Mouse (Mus musculus) stomach, embryonic 15.5 days (tissue): ENCODE results near the gene Gdf11. TPM values are rescaled to one million over a fixed set of nuclear protein-coding genes. Genes with fewer than 3 reads are reported as not detected.

ENCODE experiments used
- ATAC-seq: fragments of 200-750 bp; cut with Nextera tagmentation; 2 replicates; pipeline ENCODE4 v1.8.0; 2017; ENCODE audit warnings: low read depth, moderate number of reproducible peaks, moderate TSS enrichment; ENCODE audit not compliant: insufficient read depth, low FRiP score
- H3K27ac ChIP-seq: fragments of 300-500 bp; sonication (generic); 2 replicates; pipeline ENCODE4 v1.5.1; 2015; ENCODE audit warnings: mild to moderate bottlenecking, inconsistent platforms
- H3K27me3 ChIP-seq: fragments of 300-500 bp; sonication (generic); replicated peaks from 2 replicates; pipeline ENCODE4 v1.6.1; 2015; ENCODE audit warnings: inconsistent platforms
- H3K36me3 ChIP-seq: fragments of 300-500 bp; sonication (generic); 2 replicates; pipeline ENCODE4 v1.6.1; 2015; ENCODE audit warnings: inconsistent platforms
- H3K4me1 ChIP-seq: fragments of 300-500 bp; sonication (generic); 2 replicates; pipeline ENCODE4 v1.6.1; 2015; ENCODE audit warnings: inconsistent platforms
- H3K4me2 ChIP-seq: fragments of 300-500 bp; sonication (generic); 2 replicates; pipeline ENCODE4 v1.6.1; 2015; ENCODE audit warnings: mild to moderate bottlenecking, inconsistent platforms
- H3K4me3 ChIP-seq: fragments of 300-500 bp; sonication (generic); replicated peaks from 2 replicates; pipeline ENCODE4 v1.5.1; 2015; ENCODE audit warnings: inconsistent platforms
- H3K9ac ChIP-seq: fragments of 300-500 bp; sonication (generic); 2 replicates; pipeline ENCODE4 v1.6.1; 2015; ENCODE audit warnings: inconsistent platforms
- H3K9me3 ChIP-seq: fragments of 300-500 bp; sonication (generic); 2 replicates; pipeline ENCODE4 v1.6.1; 2016; ENCODE audit warnings: inconsistent platforms
- WGBS: fragments of 180-500 bp; shearing (Covaris S2); methylation state at CpG from one replicate; pipeline ENCODE4 v1.1.7; 2015; 5-methylcytosine and 5-hydroxymethylcytosine counted together
- polyA plus RNA-seq: library from polyadenylated mRNA; unstranded; fragments of >200 nt; fragmentation: Nextera tagmentation; extraction: Ambion mirVana; gene quantifications from 2 replicates; pipeline ENCODE4 v1.2.1, GENCODE M21; 2015

The Gdf11 gene
- polyA plus RNA-seq, 1 experiment from 2014 or later = 4.7 TPM

GRCm38 (mm10) chr10:128888941-128889827, 2.3 kb downstream of the Gdf11 start:
- H3K4me2 ChIP-seq = peak overlapping the region; percentile 90
- H3K9ac ChIP-seq = no peak overlapping the region
- ATAC-seq = 0 out of 2 replicates have a peak, but pooled peaks have one; percentile 32
- H3K9me3 ChIP-seq = no peaks in the 10 kb centered on the region
- peaks cover 22% of the 10 kb centered on the region for H3K4me1 ChIP-seq
- 0 out of 2 replicates have a peak overlapping the region, but pooled peaks have one; percentile 28 for H3K27ac ChIP-seq
- peak overlapping the region; percentile 29 for H3K4me3 ChIP-seq
- H3K36me3 ChIP-seq = 0 out of 2 replicates have a peak, but pooled peaks cover 5% of the 10 kb centered on the region
- no peaks in the 10 kb centered on the region for H3K27me3 ChIP-seq
- 5% methylated on average over 7 of the region's 7 CpGs for WGBS

- Histone ChIP-seq H3K27ac (no peak overlapping the region), H3K36me3 (peaks cover 8% of the 10 kb centered on the region; the same call in 1 of the 2 replicates), H3K27me3 (no peaks in the 10 kb centered on the region), H3K9me3 (no peaks in the 10 kb centered on the region), H3K9ac (no peak overlapping the region), H3K4me1 (no peaks in the 10 kb centered on the region), H3K4me3 (no peak overlapping the region), H3K4me2 (no peak overlapping the region)
- 89% methylated on average over 5 of the region's 5 CpGs for WGBS
- ATAC-seq = no peak
Observed at GRCm38 (mm10) chr10:128882067-128882466, 9.5 kb downstream of the Gdf11 start.

- Histone ChIP-seq H3K4me2 (no peak overlapping the region), H3K9ac (no peak overlapping the region), H3K36me3 (peaks cover 8% of the 10 kb centered on the region; the same call in 1 of the 2 replicates), H3K27me3 (no peaks in the 10 kb centered on the region), H3K27ac (no peak overlapping the region), H3K9me3 (no peaks in the 10 kb centered on the region), H3K4me1 (no peaks in the 10 kb centered on the region), H3K4me3 (no peak overlapping the region)
- 77% methylated on average over 2 of the region's 2 CpGs for WGBS
- ATAC-seq = no peak
Observed at GRCm38 (mm10) chr10:128878811-128879210, 12.7 kb downstream of the Gdf11 start.

- H3K4me3 ChIP-seq = no peak overlapping the region
- no peaks in the 10 kb centered on the region for H3K9me3 ChIP-seq
- H3K36me3 ChIP-seq = peaks cover 8% of the 10 kb centered on the region; the same call in 1 of the 2 replicates
- H3K4me1 ChIP-seq = no peaks in the 10 kb centered on the region
- no peak for ATAC-seq
- no peaks in the 10 kb centered on the region for H3K27me3 ChIP-seq
- no peak overlapping the region for H3K4me2 ChIP-seq
- H3K27ac ChIP-seq = no peak overlapping the region
- no peak overlapping the region for H3K9ac ChIP-seq
Observed at GRCm38 (mm10) chr10:128878291-128878690, 13.2 kb downstream of the Gdf11 start.

GRCm38 (mm10) chr10:128870341-128870740, 21.2 kb downstream of the Gdf11 start:
- Histone ChIP-seq H3K27me3 (no peaks in the 10 kb centered on the region), H3K4me2 (no peak overlapping the region), H3K9ac (no peak overlapping the region), H3K4me1 (no peaks in the 10 kb centered on the region), H3K4me3 (no peak overlapping the region), H3K9me3 (no peaks in the 10 kb centered on the region), H3K27ac (no peak overlapping the region), H3K36me3 (peaks cover 15% of the 10 kb centered on the region; the same call in 1 of the 2 replicates)
- ATAC-seq = no peak
- 92% methylated on average over 3 of the region's 3 CpGs for WGBS

- no peak overlapping the region for H3K4me2 ChIP-seq
- H3K36me3 ChIP-seq = peaks cover 9% of the 10 kb centered on the region; the same call in 1 of the 2 replicates
- 88% methylated on average over 1 of the region's 1 CpGs for WGBS
- ATAC-seq = no peak
- H3K9me3 ChIP-seq = no peaks in the 10 kb centered on the region
- no peaks in the 10 kb centered on the region for H3K27me3 ChIP-seq
- no peak overlapping the region for H3K4me3 ChIP-seq
- H3K9ac ChIP-seq = no peak overlapping the region
- no peaks in the 10 kb centered on the region for H3K4me1 ChIP-seq
- H3K27ac ChIP-seq = no peak overlapping the region
Observed at GRCm38 (mm10) chr10:128866518-128866917, 25.0 kb downstream of the Gdf11 start.

GRCm38 (mm10) chr10:128866042-128866441, 25.5 kb downstream of the Gdf11 start:
- Histone ChIP-seq H3K4me1 (no peaks in the 10 kb centered on the region), H3K27me3 (no peaks in the 10 kb centered on the region), H3K9me3 (no peaks in the 10 kb centered on the region), H3K9ac (no peak overlapping the region), H3K4me2 (no peak overlapping the region), H3K36me3 (peaks cover 9% of the 10 kb centered on the region; the same call in 1 of the 2 replicates), H3K27ac (no peak overlapping the region), H3K4me3 (no peak overlapping the region)
- WGBS = 87% methylated on average over 3 of the region's 3 CpGs
- ATAC-seq = no peak

GRCm38 (mm10) chr10:128861176-128861575, 30.3 kb downstream of the Gdf11 start:
- ATAC-seq = no peak
- H3K4me3 ChIP-seq = no peak overlapping the region

GRCm38 (mm10) chr10:128850339-128850738, 41.2 kb downstream of the Gdf11 start:
- 73% methylated on average over 3 of the region's 3 CpGs for WGBS
- no peak for ATAC-seq
- Histone ChIP-seq H3K36me3 (peaks cover 16% of the 10 kb centered on the region), H3K27me3 (no peaks in the 10 kb centered on the region), H3K4me1 (no peaks in the 10 kb centered on the region), H3K4me2 (no peak overlapping the region), H3K4me3 (no peak overlapping the region), H3K27ac (no peak overlapping the region), H3K9me3 (no peaks in the 10 kb centered on the region), H3K9ac (no peak overlapping the region)

More at GRCm38 (mm10) chr10:128861176-128861575, 30.3 kb downstream of the Gdf11 start:
- Histone ChIP-seq H3K27me3 (no peaks in the 10 kb centered on the region), H3K36me3 (peaks cover 13% of the 10 kb centered on the region; the same call in 1 of the 2 replicates), H3K4me1 (no peaks in the 10 kb centered on the region), H3K4me2 (no peak overlapping the region), H3K9ac (no peak overlapping the region), H3K27ac (no peak overlapping the region), H3K9me3 (no peaks in the 10 kb centered on the region)

- WGBS = 64% methylated on average over 2 of the region's 2 CpGs
- H3K27ac ChIP-seq = no peak overlapping the region
- no peak overlapping the region for H3K9ac ChIP-seq
- H3K4me2 ChIP-seq = no peak overlapping the region
- H3K4me3 ChIP-seq = no peak overlapping the region
- peaks cover 17% of the 10 kb centered on the region for H3K36me3 ChIP-seq
- H3K4me1 ChIP-seq = no peaks in the 10 kb centered on the region
- no peak for ATAC-seq
- H3K27me3 ChIP-seq = no peaks in the 10 kb centered on the region
- H3K9me3 ChIP-seq = no peaks in the 10 kb centered on the region
Observed at GRCm38 (mm10) chr10:128848426-128848825, 43.1 kb downstream of the Gdf11 start.

GRCm38 (mm10) chr10:128846664-128847063, 44.9 kb downstream of the Gdf11 start:
- H3K4me3 ChIP-seq = no peak overlapping the region
- 93% methylated on average over 4 of the region's 4 CpGs for WGBS
- no peak for ATAC-seq
- H3K4me2 ChIP-seq = no peak overlapping the region
- no peaks in the 10 kb centered on the region for H3K4me1 ChIP-seq
- no peaks in the 10 kb centered on the region for H3K9me3 ChIP-seq
- H3K9ac ChIP-seq = no peak overlapping the region
- H3K27ac ChIP-seq = no peak overlapping the region
- H3K27me3 ChIP-seq = no peaks in the 10 kb centered on the region
- peaks cover 19% of the 10 kb centered on the region for H3K36me3 ChIP-seq

- H3K36me3 ChIP-seq = peaks cover 25% of the 10 kb centered on the region
- H3K9me3 ChIP-seq = no peaks in the 10 kb centered on the region
- H3K9ac ChIP-seq = no peak overlapping the region
- H3K27ac ChIP-seq = no peak overlapping the region
- H3K4me3 ChIP-seq = no peak overlapping the region
- no peak for ATAC-seq
- WGBS = 64% methylated on average over 2 of the region's 2 CpGs
- H3K4me2 ChIP-seq = no peak overlapping the region
- H3K27me3 ChIP-seq = no peaks in the 10 kb centered on the region
- no peaks in the 10 kb centered on the region for H3K4me1 ChIP-seq
Observed at GRCm38 (mm10) chr10:128845516-128845915, 46.0 kb downstream of the Gdf11 start.
